Mouse (Mus musculus) liver, postnatal 0 days (tissue): ENCODE results near the gene a. TPM values are rescaled to one million over a fixed set of nuclear protein-coding genes. Genes with fewer than 3 reads are reported as not detected.
"Not testable (repeated sequence)": the region's sequence is repeated elsewhere in the genome, so short reads cannot be mapped to it uniquely, and the experiment has no call there.

ENCODE experiments used
- ATAC-seq: fragments of 200-750 bp; cut with Nextera tagmentation; 2 replicates; pipeline ENCODE4 v1.8.0; 2017; ENCODE audit warnings: mild to moderate bottlenecking, moderate library complexity
- DNase-seq: peaks from one replicate; pipeline ENCODE4 v3.0.0-alpha.2; 2016
- H3K27ac ChIP-seq: fragments of 300-500 bp; sonication (generic); 2 replicates; pipeline ENCODE4 v1.5.1; 2014; ENCODE audit warnings: antibody characterized with exemption, moderate library complexity, mild to moderate bottlenecking, low read depth
- H3K27me3 ChIP-seq: fragments of 300-500 bp; sonication (generic); 2 replicates; pipeline ENCODE4 v1.6.1; 2014; ENCODE audit warnings: low read length, control low read depth, mixed read lengths; ENCODE audit not compliant: insufficient read depth
- H3K36me3 ChIP-seq: fragments of 300-500 bp; sonication (generic); replicated peaks from 2 replicates; pipeline ENCODE4 v1.6.1; 2014; ENCODE audit warnings: mild to moderate bottlenecking, control low read depth, low read length, moderate library complexity, mixed read lengths; ENCODE audit not compliant: insufficient read depth
- H3K4me1 ChIP-seq: fragments of 300-500 bp; sonication (generic); 2 replicates; pipeline ENCODE4 v1.6.1; 2014; ENCODE audit warnings: antibody characterized with exemption, mild to moderate bottlenecking, control low read depth; ENCODE audit not compliant: insufficient read depth
- H3K4me2 ChIP-seq: fragments of 300-500 bp; sonication (generic); 2 replicates; pipeline ENCODE4 v1.6.1; 2014; ENCODE audit warnings: low read depth, mild to moderate bottlenecking, low read length, moderate library complexity, mixed read lengths
- H3K4me3 ChIP-seq: fragments of 300-500 bp; sonication (generic); 2 replicates; pipeline ENCODE4 v1.5.1; 2014; ENCODE audit warnings: low read depth, low read length
- H3K9ac ChIP-seq: fragments of 300-500 bp; sonication (generic); replicated peaks from 2 replicates; pipeline ENCODE4 v1.6.1; 2014; ENCODE audit warnings: mild to moderate bottlenecking, moderate library complexity
- H3K9me3 ChIP-seq: fragments of 300-500 bp; sonication (generic); 2 replicates; pipeline ENCODE4 v1.6.1; 2016; ENCODE audit warnings: mild to moderate bottlenecking, control low read depth, low read length, mixed read lengths
- CTCF ChIP-seq: sonication (generic); IDR thresholded peaks from 2 replicates; pipeline ENCODE4 v1.5.1; 2016; ENCODE audit warnings: antibody characterized with exemption, low read depth
- EP300 ChIP-seq: IDR thresholded peaks from 2 replicates; pipeline ENCODE4 v1.6.1; 2016; ENCODE audit warnings: antibody characterized with exemption, low read depth, mild to moderate bottlenecking
- WGBS: fragments of 180-500 bp; shearing (Covaris S2); extraction: QIAGEN DNeasy Blood & Tissue Kit; methylation state at CpG from one replicate; pipeline ENCODE4 v1.1.7; 2014; ENCODE audit not compliant: insufficient replicate concordance; 5-methylcytosine and 5-hydroxymethylcytosine counted together
- polyA plus RNA-seq: library from polyadenylated mRNA; unstranded; fragments of >200 nt; fragmentation: Nextera tagmentation; extraction: Ambion mirVana; gene quantifications from 2 replicates; pipeline ENCODE4 v1.2.1, GENCODE M21; 2015

Gene a
- polyA plus RNA-seq, 1 experiment from 2014 or later = not detected

GRCm38 (mm10) chr2:155051622-155052351 is 260.6 kb downstream of the a start:
- Histone ChIP-seq H3K27ac (peak overlapping the region; percentile 95), H3K9me3 (no peaks in the 10 kb centered on the region), H3K4me2 (peak overlapping the region; percentile 94), H3K4me3 (peak overlapping the region; percentile 51), H3K27me3 (no peaks in the 10 kb centered on the region), H3K36me3 (no peaks in the 10 kb centered on the region), H3K9ac (peak overlapping the region; percentile 70), H3K4me1 (peaks cover 25% of the 10 kb centered on the region)
- no peak for DNase-seq
- TF ChIP-seq EP300 = no peak
- TF ChIP-seq CTCF = no peak
- 16% methylated on average over 9 of the region's 9 CpGs for whole genome bisulfite sequencing
- no peak for ATAC-seq

- peak overlapping the region; percentile 39; the same call in 1 of the 2 replicates for H3K9ac ChIP-seq
- ATAC-seq (peak; percentile 68), DNase-seq (peak; percentile 53)
- peak overlapping the region; percentile 95 for H3K27ac ChIP-seq
- no peaks in the 10 kb centered on the region for H3K27me3 ChIP-seq
- peaks cover 25% of the 10 kb centered on the region for H3K4me1 ChIP-seq
- 45% methylated on average over 2 of the region's 2 CpGs for WGBS
- no peaks in the 10 kb centered on the region for H3K9me3 ChIP-seq
- peak overlapping the region; percentile 94; the same call in 1 of the 2 replicates for H3K4me2 ChIP-seq
- TF ChIP-seq EP300 (peak; percentile 99), CTCF (no peak)
- no peaks in the 10 kb centered on the region for H3K36me3 ChIP-seq
- H3K4me3 ChIP-seq = no peak overlapping the region
Measured at GRCm38 (mm10) chr2:155052681-155053080, 261.5 kb downstream of the a start.

- H3K36me3 ChIP-seq, H3K4me2 ChIP-seq, DNase-seq, H3K9ac ChIP-seq, ATAC-seq, H3K4me3 ChIP-seq, H3K9me3 ChIP-seq, H3K27me3 ChIP-seq: not testable (repeated sequence)
- Histone ChIP-seq H3K27ac (peak overlapping the region; percentile 95), H3K4me1 (peaks cover 25% of the 10 kb centered on the region)
- 79% methylated on average over 8 of the region's 8 CpGs for WGBS
Measured at GRCm38 (mm10) chr2:155053512-155053911, 262.3 kb downstream of the a start.

GRCm38 (mm10) chr2:155054672-155055071 is 263.5 kb downstream of the a start:
- Histone ChIP-seq H3K4me2 (no peak overlapping the region), H3K36me3 (no peaks in the 10 kb centered on the region; the same call in none of the 2 replicates), H3K4me3 (no peak overlapping the region), H3K9ac (no peak overlapping the region), H3K27ac (peak overlapping the region; percentile 88), H3K27me3 (no peaks in the 10 kb centered on the region), H3K4me1 (peaks cover 25% of the 10 kb centered on the region), H3K9me3 (no peaks in the 10 kb centered on the region)
- DNase-seq (no peak), ATAC-seq (no peak)
- TF ChIP-seq EP300 (no peak), CTCF (no peak)
- WGBS = 87% methylated on average over 3 of the region's 3 CpGs

GRCm38 (mm10) chr2:155056076-155056578 is 264.9 kb downstream of the a start:
- Histone ChIP-seq H3K9ac (peak overlapping the region; percentile 36; the same call in 1 of the 2 replicates), H3K36me3 (peaks cover 8% of the 10 kb centered on the region), H3K4me2 (no peak overlapping the region), H3K27me3 (no peaks in the 10 kb centered on the region), H3K4me3 (no peak overlapping the region), H3K4me1 (peaks cover 16% of the 10 kb centered on the region), H3K9me3 (no peaks in the 10 kb centered on the region), H3K27ac (peak overlapping the region; percentile 88)
- 54% methylated on average over 5 of the region's 5 CpGs for whole genome bisulfite sequencing
- peak; percentile 38; the same call in 1 of the 2 replicates for TF ChIP-seq EP300
- no peak for TF ChIP-seq CTCF
- DNase-seq (peak; percentile 39), ATAC-seq (peak; percentile 44)

GRCm38 (mm10) chr2:155057361-155057760 is 266.2 kb downstream of the a start:
- Histone ChIP-seq H3K27me3 (no peaks in the 10 kb centered on the region), H3K36me3 (peaks cover 17% of the 10 kb centered on the region), H3K4me1 (peaks cover 8% of the 10 kb centered on the region; the same call in 1 of the 2 replicates), H3K9me3 (no peaks in the 10 kb centered on the region), H3K27ac (peak overlapping the region; percentile 88), H3K9ac (no peak overlapping the region), H3K4me3 (no peak overlapping the region), H3K4me2 (no peak overlapping the region)
- ATAC-seq = no peak
- no peak for DNase-seq
- TF ChIP-seq CTCF (no peak), EP300 (no peak)
- 62% methylated on average over 1 of the region's 1 CpGs for WGBS
